Mouse (Mus musculus) C2C12 (cell line): ENCODE results near the gene Olfr1045. TPM values are rescaled to one million over a fixed set of nuclear protein-coding genes. Genes with fewer than 3 reads are reported as not detected.

ENCODE experiments used
- H3K27me3 ChIP-seq: one replicate; pipeline ENCODE4 v1.6.1; 2011; ENCODE audit not compliant: control insufficient read depth, insufficient read depth, insufficient read length
- H3K36me3 ChIP-seq: one replicate; pipeline ENCODE4 v1.6.1; 2011; ENCODE audit not compliant: control insufficient read depth, insufficient read depth
- H3K4me3 ChIP-seq: one replicate; pipeline ENCODE4 v1.5.1; 2011; ENCODE audit warnings: mild to moderate bottlenecking, control low read depth; ENCODE audit not compliant: poor library complexity, insufficient read depth, severe bottlenecking
- H3K79me2 ChIP-seq: one replicate; pipeline ENCODE4 v1.6.1; 2011; ENCODE audit not compliant: control insufficient read depth, insufficient read depth
- H3K79me3 ChIP-seq: one replicate; pipeline ENCODE4 v1.6.1; 2011; ENCODE audit warnings: low read depth, control low read depth
- H3ac ChIP-seq: one replicate; pipeline ENCODE3; 2011; ENCODE audit warnings: low read depth; ENCODE audit not compliant: control insufficient read depth, insufficient read length
- CEBPB ChIP-seq: IDR thresholded peaks from one replicate; pipeline ENCODE4 v1.6.1; 2011; ENCODE audit warnings: low read depth, mild to moderate bottlenecking, control low read depth, moderate library complexity
- CTCF ChIP-seq: IDR thresholded peaks from one replicate; pipeline ENCODE4 v1.5.1; 2011; ENCODE audit not compliant: control insufficient read depth, insufficient read depth, insufficient read length
- FOSL1 ChIP-seq: IDR thresholded peaks from one replicate; pipeline ENCODE4 v1.8.0; 2011; ENCODE audit warnings: mild to moderate bottlenecking, low read length; ENCODE audit not compliant: poor library complexity, insufficient read depth, severe bottlenecking
- MAX ChIP-seq: IDR thresholded peaks from one replicate; pipeline ENCODE4 v1.6.1; 2011; ENCODE audit warnings: mild to moderate bottlenecking, control low read depth
- MYOD1 ChIP-seq: IDR thresholded peaks from one replicate; pipeline ENCODE4 v1.6.1; 2011; ENCODE audit warnings: low read depth; ENCODE audit not compliant: control insufficient read depth, insufficient read length
- MYOG ChIP-seq: IDR thresholded peaks from one replicate; pipeline ENCODE4 v1.6.1; 2011; ENCODE audit not compliant: control insufficient read depth, insufficient read length; ENCODE audit errors: extremely low read depth
- USF1 ChIP-seq: IDR thresholded peaks from one replicate; pipeline ENCODE4 v1.6.1; 2011; ENCODE audit warnings: low read depth, mild to moderate bottlenecking, control low read depth, moderate library complexity
- polyA plus RNA-seq: library from polyadenylated mRNA; unstranded; fragments of >200 nt; fragmentation: generic; extraction: Trizol; gene quantifications from one replicate; pipeline ENCODE4 v1.2.1, GENCODE M21; 2012; ENCODE audit warnings: missing spikeins

Olfr1045 gene
- polyA plus RNA-seq, 1 experiment, result not detected

GRCm38 (mm10) chr2:86146632-86147031, 56.2 kb downstream of the Olfr1045 start, which contains the start of gene Olfr1040:
Olfr1040 (minus strand) TSS chr2:86146732.
- Histone ChIP-seq H3K36me3 (no peaks in the 10 kb centered on the region), H3K79me2 (no peaks in the 10 kb centered on the region), H3ac (no peak within 1 kb of the TSS), H3K4me3 (no peak within 1 kb of the TSS), H3K27me3 (no peaks in the 10 kb centered on the region), H3K79me3 (no peaks in the 10 kb centered on the region)
- TF ChIP-seq CTCF (no peak), MYOD1 (no peak), MAX (no peak), USF1 (no peak), CEBPB (no peak), MYOG (no peak), FOSL1 (no peak)

Other genes starting within 250 kb of the Olfr1045 start
- gene Olfr1029, start 229.1 kb downstream of the Olfr1045 start, polyA plus RNA-seq, result not detected
- not detected for gene Olfr1030, start 223.7 kb downstream of the Olfr1045 start, polyA plus RNA-seq
- not detected for gene Olfr1031, start 212.7 kb downstream of the Olfr1045 start, polyA plus RNA-seq
- not detected for gene Olfr1032, start 197.5 kb downstream of the Olfr1045 start, polyA plus RNA-seq
- gene Olfr1033, start 182.4 kb downstream of the Olfr1045 start, polyA plus RNA-seq, result not detected
- gene Olfr1034, start 157.1 kb downstream of the Olfr1045 start, polyA plus RNA-seq, result not detected
- gene Olfr1036, start 129.0 kb downstream of the Olfr1045 start, polyA plus RNA-seq, result not detected
- not detected for gene Olfr1037, start 115.6 kb downstream of the Olfr1045 start, polyA plus RNA-seq
- not detected for gene Olfr1039, start 67.1 kb downstream of the Olfr1045 start, polyA plus RNA-seq
- gene Olfr1040, start 56.3 kb downstream of the Olfr1045 start, polyA plus RNA-seq, result not detected
- gene Olfr1042, start 41.2 kb downstream of the Olfr1045 start, polyA plus RNA-seq, result not detected
- gene Olfr1043, start 35.5 kb downstream of the Olfr1045 start, polyA plus RNA-seq, result not detected
- gene Olfr1044, start 25.2 kb downstream of the Olfr1045 start, polyA plus RNA-seq, result not detected
- gene Olfr52, start 17.3 kb downstream of the Olfr1045 start, polyA plus RNA-seq, result not detected
- gene Olfr1046, start 16.3 kb upstream of the Olfr1045 start, polyA plus RNA-seq, result not detected
- not detected for gene Olfr1047, start 28.4 kb upstream of the Olfr1045 start, polyA plus RNA-seq
- gene Olfr1048, start 37.3 kb upstream of the Olfr1045 start, polyA plus RNA-seq, result not detected
- gene Olfr1049, start 55.3 kb upstream of the Olfr1045 start, polyA plus RNA-seq, result not detected
- not detected for gene Olfr1051, start 76.1 kb upstream of the Olfr1045 start, polyA plus RNA-seq
- gene Olfr1052, start 89.4 kb upstream of the Olfr1045 start, polyA plus RNA-seq, result not detected
- gene Olfr1053, start 112.3 kb upstream of the Olfr1045 start, polyA plus RNA-seq, result not detected
- not detected for gene Olfr1054, start 132.4 kb upstream of the Olfr1045 start, polyA plus RNA-seq
- gene Olfr1055, start 147.3 kb upstream of the Olfr1045 start, polyA plus RNA-seq, result not detected
- gene Olfr1056, start 159.5 kb upstream of the Olfr1045 start, polyA plus RNA-seq, result not detected
- gene Olfr1057, start 175.4 kb upstream of the Olfr1045 start, polyA plus RNA-seq, result not detected
- gene Olfr1058, start 185.6 kb upstream of the Olfr1045 start, polyA plus RNA-seq, result not detected
- not detected for gene Olfr1061, start 211.0 kb upstream of the Olfr1045 start, polyA plus RNA-seq
- gene Olfr1062, start 223.7 kb upstream of the Olfr1045 start, polyA plus RNA-seq, result not detected
- not detected for gene Olfr1065, start 247.6 kb upstream of the Olfr1045 start, polyA plus RNA-seq